Comparison of ENCODE assay signal across 8 mouse cellular contexts in the genomic region with DNA sequence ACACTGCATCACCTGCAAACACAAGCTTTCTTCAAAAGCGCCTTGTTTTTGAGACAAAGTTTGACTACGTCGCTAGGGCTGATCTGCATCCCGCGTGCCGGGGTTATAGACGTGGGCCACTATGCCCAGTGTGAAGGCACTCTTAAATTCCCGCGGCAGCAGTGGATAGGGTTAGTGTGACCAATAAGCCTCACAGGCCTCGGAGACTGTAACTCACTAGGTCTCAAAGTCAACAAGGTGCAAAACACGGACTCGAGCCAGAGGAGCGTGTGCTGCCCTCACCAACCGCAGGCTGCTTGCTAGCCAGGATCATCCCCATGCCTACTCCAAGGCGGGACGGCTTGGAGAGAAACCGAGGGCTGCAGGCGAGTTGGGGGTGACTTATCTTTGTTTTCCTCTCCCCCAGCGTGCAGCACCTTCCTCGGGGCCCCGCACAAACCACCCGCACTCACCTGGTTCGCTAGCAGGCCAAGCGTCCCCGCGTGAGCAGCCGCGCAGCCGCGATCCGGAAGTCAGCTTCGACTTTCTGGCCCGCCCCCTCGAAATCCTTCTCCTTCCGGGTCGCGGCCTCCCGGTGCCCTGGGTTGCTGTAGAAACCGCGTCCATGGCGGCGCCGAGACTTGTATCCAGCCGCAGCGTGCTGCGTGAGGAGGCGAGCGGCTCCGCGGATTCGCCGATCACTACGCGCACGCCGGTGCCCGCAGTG. TPM values are rescaled to one million over a fixed set of nuclear protein-coding genes. Genes with fewer than 3 reads are reported as not detected.
DNase-seq lines count a peak whose midpoint lies in the region; ATAC-seq lines count a peak whose summit lies in the region.

A gene (plus strand): TSS at position 582 of the 706 bp plus-strand sequence.

- peaks cover 21% of the 10 kb centered on the region for H3K4me1 ChIP-seq in hindbrain, embryonic 12.5 days

- WGBS in hindbrain, embryonic 12.5 days = under 1% methylated on average over 51 of the region's 57 CpGs

- H3K4me3 ChIP-seq in hindbrain, embryonic 12.5 days = peak within 1 kb of the TSS; percentile 90

- H3K9me3 ChIP-seq in hindbrain, embryonic 12.5 days (replicated peaks) = no peaks in the 10 kb centered on the region

- DNase-seq in MN1 (ENCODE audit: low spot score) = peak; percentile 94
- DNase-seq in cerebellum, adult 9-10 months = peak; percentile 89
- DNase-seq in frontal cortex, adult 2 months (ENCODE audit: extremely low spot score in 1 of 2, low spot score in 1 of 2) = peak; percentile 84 to 96
- DNase-seq in layer of hippocampus, postnatal 14 days (ENCODE audit: low spot score in 2 of 2) = peak; percentile 86 to 94
- DNase-seq in lung, postnatal 14 days = peak; percentile 92
- DNase-seq in retina, adult 2 months (ENCODE audit: low read depth, low spot score) = peak; percentile 76
- DNase-seq in thymus, postnatal 36 days = peak; percentile 85 to 86

- H3K27me3 ChIP-seq in hindbrain, embryonic 12.5 days = no peaks in the 10 kb centered on the region

- peak within 1 kb of the TSS; percentile 76 for H3K9ac ChIP-seq in hindbrain, embryonic 12.5 days

- H3K27ac ChIP-seq in hindbrain, embryonic 12.5 days = peak within 1 kb of the TSS; percentile 74

- peaks cover 36% of the 10 kb centered on the region for H3K36me3 ChIP-seq in hindbrain, embryonic 12.5 days

- peak; percentile 97 for ATAC-seq in hindbrain, embryonic 12.5 days (ENCODE audit: low FRiP score)

- H3K4me2 ChIP-seq in hindbrain, embryonic 12.5 days (replicated peaks) = peak within 1 kb of the TSS; percentile 90

RNA-seq across cellular contexts. Expression of the gene that starts here (rescaled TPM):
- 9.1 and 10.0 TPM in 2 replicates for polyA plus RNA-seq in frontal cortex, adult 2 months (2012; rRNA removed)
- polyA plus RNA-seq in hindbrain, embryonic 12.5 days (2016; fragmentation: Nextera tagmentation; extraction: Ambion mirVana) = 4.6 and 4.9 TPM in 2 replicates
- 1 to 10 TPM; 3.6 to 3.7 TPM for total RNA-seq in layer of hippocampus, postnatal 14 days (2021)

Comparison
In these comparisons a context has a peak if more than half of its experiments do, and no peak if none do; other contexts are left out.
1. Peak in every context shown above with its lines: DNase-seq, ATAC-seq, H3K4me3 ChIP-seq and H3K27ac ChIP-seq.